Mouse (Mus musculus): Measurements from ENCODE around the gene Glce.

GRCm38 (mm10) chr9:62155400-62155799 lies 32.9 kb upstream of the Glce start:
- TF ChIP-seq CTCF (conservative IDR thresholded peaks at IDR 0.05 in 1 of 2, IDR thresholded peaks at IDR 0.05 in 1 of 2; ENCODE audit: low read depth in 2 of 2, low read length in 2 of 2), result no peak
- TF ChIP-seq EP300 (IDR thresholded peaks at IDR 0.05; ENCODE audit: low read length), result no peak
- no peak for TF ChIP-seq SIN3A (IDR thresholded peaks at IDR 0.05; ENCODE audit: low read length)
- TF ChIP-seq MAX (IDR thresholded peaks at IDR 0.05; ENCODE audit: low read length), result no peak
- TF ChIP-seq RAD21 (IDR thresholded peaks at IDR 0.05; ENCODE audit: low read depth, low read length), result no peak
- TF ChIP-seq POLR2A (IDR thresholded peaks at IDR 0.05; ENCODE audit: low read depth, low read length), result no peak
- no peak for TF ChIP-seq TCF12 (IDR thresholded peaks at IDR 0.05; ENCODE audit: low read depth, low read length)
- TF ChIP-seq JUND (conservative IDR thresholded peaks at IDR 0.05; ENCODE audit: low read depth, low read length), result no peak
- TF ChIP-seq ZC3H11A (IDR thresholded peaks at IDR 0.05; ENCODE audit: low read depth, low read length), result no peak
- TF ChIP-seq GABPA (IDR thresholded peaks at IDR 0.05; ENCODE audit: insufficient replicate concordance, low read depth, low read length), result no peak
- no peak for TF ChIP-seq MAFK (IDR thresholded peaks at IDR 0.05; ENCODE audit: insufficient replicate concordance, low read length)
